In the genomic region with DNA sequence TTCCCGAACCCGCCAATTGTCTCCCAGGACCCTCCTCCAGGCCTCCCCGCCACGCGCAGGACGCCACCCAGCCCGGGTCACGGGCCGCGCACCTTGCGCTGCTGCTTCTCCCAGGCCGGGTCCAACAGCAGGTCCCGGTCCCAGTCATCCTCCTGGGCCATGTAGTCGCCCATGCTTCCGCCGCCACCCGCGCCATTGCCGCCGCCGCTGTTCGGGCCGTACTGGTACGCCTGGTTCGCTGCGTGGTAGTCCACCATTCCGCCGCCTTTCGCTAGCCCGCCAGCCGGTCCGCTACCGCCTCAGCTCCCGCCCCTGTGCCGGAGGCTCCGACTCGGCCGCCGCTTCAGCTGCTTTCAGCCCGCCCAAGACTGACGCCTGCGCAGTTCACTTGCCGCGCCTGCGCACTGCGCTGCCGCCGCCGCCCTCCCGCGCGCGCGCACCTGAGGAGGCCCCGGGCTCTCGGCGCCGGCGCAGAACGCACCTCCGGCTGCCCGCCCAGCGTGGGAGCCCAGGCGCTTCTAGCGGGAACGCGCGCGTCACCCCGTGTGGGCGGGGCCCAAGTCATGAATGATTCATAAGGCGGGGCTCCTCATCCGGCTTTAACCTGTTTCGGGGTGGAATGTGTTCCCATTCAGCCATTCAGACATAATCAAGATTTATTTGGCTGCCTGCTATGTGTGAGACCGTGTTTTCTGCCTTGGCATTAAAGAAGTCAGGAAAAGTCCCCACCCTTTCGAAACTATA, we compare ENCODE assay signal across 8 mouse cellular contexts. TPM values are rescaled to one million over a fixed set of nuclear protein-coding genes. Genes with fewer than 3 reads are reported as not detected.
A peak's percentile ranks its signal among the peaks of the same experiment; 100 is the strongest.
DNase-seq lines count a peak whose midpoint lies in the region; ATAC-seq and TF ChIP-seq lines count a peak whose summit lies in the region.

TSS of gene Actn4 (minus strand) at position 414 of the 744 bp plus-strand sequence.

- intact Hi-C loops in heart, postnatal 14 days (cut with DNase I): no loop called here

- peak within 1 kb of the TSS; percentile 83 for H3K4me2 ChIP-seq in forebrain, embryonic 14.5 days (ENCODE audit: low read length)
- H3K4me2 ChIP-seq in neural tube, embryonic 15.5 days: peak within 1 kb of the TSS; percentile 79

- H3K27ac ChIP-seq in ES-Bruce4 (ENCODE audit: insufficient read depth, low read length): peak within 1 kb of the TSS; percentile 95
- peak within 1 kb of the TSS; percentile 82 for H3K27ac ChIP-seq in forebrain, embryonic 14.5 days (ENCODE audit: low read depth, low read length)
- peak within 1 kb of the TSS; percentile 86 for H3K27ac ChIP-seq in neural tube, embryonic 15.5 days (replicated peaks)

- peak; percentile 99 for DNase-seq in forebrain, embryonic 14.5 days (ENCODE audit: low spot score)
- peak; percentile 99 to 100 for DNase-seq in heart, postnatal 14 days
- DNase-seq in layer of hippocampus, adult 11-12 months (ENCODE audit: low spot score): peak; percentile 98
- peak; percentile 98 to 99 for DNase-seq in lung, adult 18-20 months
- DNase-seq in testis, postnatal 14 days (ENCODE audit: low spot score): peak; percentile 97

- 0 out of 2 replicates have a peak, but pooled peaks have one; percentile 35 for TF ChIP-seq EP300 in ES-Bruce4 (IDR thresholded peaks at IDR 0.05; ENCODE audit: insufficient read depth, low read depth, low read length)

- peaks cover 10% of the 10 kb centered on the region for H3K4me1 ChIP-seq in ES-Bruce4 (ENCODE audit: control insufficient read depth, insufficient read depth, low read length)
- peaks cover 32% of the 10 kb centered on the region for H3K4me1 ChIP-seq in forebrain, embryonic 14.5 days (ENCODE audit: control insufficient read depth, insufficient read depth, low read length)
- peaks cover 49% of the 10 kb centered on the region for H3K4me1 ChIP-seq in neural tube, embryonic 15.5 days

- TF ChIP-seq CTCF in ES-Bruce4 (IDR thresholded peaks at IDR 0.05; ENCODE audit: low read depth, low read length): no peak

- TF ChIP-seq POLR2A in ES-Bruce4 (IDR thresholded peaks at IDR 0.05; ENCODE audit: insufficient read depth, low read length): peak; percentile 85

- no peaks in the 10 kb centered on the region for H3K27me3 ChIP-seq in ES-Bruce4 (ENCODE audit: control insufficient read depth, insufficient read depth, low read length, poor library complexity, severe bottlenecking)
- no peaks in the 10 kb centered on the region for H3K27me3 ChIP-seq in forebrain, embryonic 14.5 days (replicated peaks; ENCODE audit: control insufficient read depth, insufficient read depth, low read length)
- H3K27me3 ChIP-seq in neural tube, embryonic 15.5 days (replicated peaks): no peaks in the 10 kb centered on the region

- H3K4me3 ChIP-seq in ES-Bruce4 (ENCODE audit: low read depth, low read length): peak within 1 kb of the TSS; percentile 99
- peak within 1 kb of the TSS; percentile 95 for H3K4me3 ChIP-seq in forebrain, embryonic 14.5 days (ENCODE audit: low read depth, low read length)
- peak within 1 kb of the TSS; percentile 99 for H3K4me3 ChIP-seq in neural tube, embryonic 15.5 days (replicated peaks)

- H3K9me3 ChIP-seq in ES-Bruce4 (replicated peaks; ENCODE audit: control insufficient read depth, insufficient read depth, low read length, poor library complexity, severe bottlenecking): no peaks in the 10 kb centered on the region
- H3K9me3 ChIP-seq in forebrain, embryonic 14.5 days (replicated peaks; ENCODE audit: control insufficient read depth, low read length): no peaks in the 10 kb centered on the region
- no peaks in the 10 kb centered on the region for H3K9me3 ChIP-seq in neural tube, embryonic 15.5 days (replicated peaks)

- peaks cover 5% of the 10 kb centered on the region; the same call in 1 of the 2 replicates for H3K36me3 ChIP-seq in ES-Bruce4 (ENCODE audit: control insufficient read depth, insufficient read depth, low read length, poor library complexity, severe bottlenecking)
- no peaks in the 10 kb centered on the region for H3K36me3 ChIP-seq in forebrain, embryonic 14.5 days (ENCODE audit: control insufficient read depth, insufficient read depth, low read length)
- no peaks in the 10 kb centered on the region for H3K36me3 ChIP-seq in neural tube, embryonic 15.5 days

- H3K9ac ChIP-seq in ES-Bruce4 (ENCODE audit: low read depth, poor library complexity, severe bottlenecking): peak within 1 kb of the TSS; percentile 96
- peak within 1 kb of the TSS; percentile 95 for H3K9ac ChIP-seq in forebrain, embryonic 14.5 days (ENCODE audit: low read length)
- peak within 1 kb of the TSS; percentile 98 for H3K9ac ChIP-seq in neural tube, embryonic 15.5 days (replicated peaks)

- peak; percentile 86 for ATAC-seq in cerebellum, adult (ENCODE audit: insufficient number of reproducible peaks, low FRiP score, low TSS enrichment)
- ATAC-seq in forebrain, embryonic 14.5 days: peak; percentile 95
- ATAC-seq in neural tube, embryonic 15.5 days (ENCODE audit: low FRiP score): peak; percentile 93

- under 1% methylated on average over 76 of the region's 76 CpGs for WGBS in forebrain, embryonic 14.5 days
- WGBS in neural tube, embryonic 15.5 days: under 1% methylated on average over 65 of the region's 76 CpGs

RNA-seq across cellular contexts. Expression of gene Actn4, which starts in this region (rescaled TPM):
- polyA plus RNA-seq in ES-Bruce4 (2011; ENCODE audit: insufficient read depth, insufficient read length, low read depth, missing spikeins): 318 and 324 TPM in 2 replicates
- 101 and 128 TPM in 2 replicates for polyA plus RNA-seq in forebrain, embryonic 14.5 days (2014; fragmentation: Nextera tagmentation; extraction: Ambion mirVana)
- 100 to 1,000 TPM; 110 to 127 TPM for total RNA-seq in heart, postnatal 14 days (2021)
- polyA plus RNA-seq in neural tube, embryonic 15.5 days (2015; fragmentation: Nextera tagmentation; extraction: Ambion mirVana): 141 and 177 TPM in 2 replicates

Comparison
In these comparisons a context has a peak if more than half of its experiments do, and no peak if none do; other contexts are left out.
1. Peak in every context shown above with its lines: DNase-seq, ATAC-seq, H3K4me3 ChIP-seq and H3K27ac ChIP-seq.